Mouse (Mus musculus) liver, embryonic 16.5 days (tissue): Measurements from ENCODE around the gene Prm2. TPM values are rescaled to one million over a fixed set of nuclear protein-coding genes. Genes with fewer than 3 reads are reported as not detected.

Experiments used
- ATAC-seq: fragments of 200-750 bp; cut with Nextera tagmentation; 2 replicates; pipeline ENCODE4 v1.8.0; 2017; ENCODE audit warnings: low read depth, mild to moderate bottlenecking, moderate number of reproducible peaks, moderate library complexity
- H3K27ac ChIP-seq: fragments of 300-500 bp; sonication (generic); 2 replicates; pipeline ENCODE4 v1.5.1; 2014; ENCODE audit warnings: mild to moderate bottlenecking, low read length
- H3K27me3 ChIP-seq: fragments of 300-500 bp; sonication (generic); 2 replicates; pipeline ENCODE4 v1.6.1; 2014; ENCODE audit warnings: low read depth, low read length, mixed read lengths; ENCODE audit not compliant: control insufficient read depth, insufficient read depth
- H3K36me3 ChIP-seq: fragments of 300-500 bp; sonication (generic); 2 replicates; pipeline ENCODE4 v1.6.1; 2014; ENCODE audit warnings: mild to moderate bottlenecking; ENCODE audit not compliant: control insufficient read depth, insufficient read depth
- H3K4me1 ChIP-seq: fragments of 300-500 bp; sonication (generic); 2 replicates; pipeline ENCODE4 v1.6.1; 2014; ENCODE audit warnings: low read depth, low read length, mixed read lengths; ENCODE audit not compliant: control insufficient read depth
- H3K4me2 ChIP-seq: fragments of 300-500 bp; sonication (generic); 2 replicates; pipeline ENCODE4 v1.6.1; 2014; ENCODE audit warnings: low read depth, low read length, mixed read lengths
- H3K4me3 ChIP-seq: fragments of 300-500 bp; sonication (generic); 2 replicates; pipeline ENCODE4 v1.5.1; 2014; ENCODE audit warnings: low read depth, mild to moderate bottlenecking, low read length
- H3K9ac ChIP-seq: fragments of 300-500 bp; sonication (generic); 2 replicates; pipeline ENCODE4 v1.6.1; 2014; ENCODE audit warnings: low read depth, low read length
- H3K9me3 ChIP-seq: fragments of 300-500 bp; sonication (generic); replicated peaks from 2 replicates; pipeline ENCODE4 v1.6.1; 2016; ENCODE audit warnings: low read length; ENCODE audit not compliant: control insufficient read depth
- WGBS: fragments of 180-500 bp; shearing (Covaris S2); extraction: QIAGEN DNeasy Blood & Tissue Kit; methylation state at CpG from one replicate; pipeline ENCODE4 v1.1.7; 2014; ENCODE audit not compliant: insufficient replicate concordance; 5-methylcytosine and 5-hydroxymethylcytosine counted together
- polyA plus RNA-seq: library from polyadenylated mRNA; unstranded; fragments of >200 nt; fragmentation: Nextera tagmentation; extraction: Ambion mirVana; gene quantifications from 2 replicates; pipeline ENCODE4 v1.2.1, GENCODE M21; 2015

Prm2 gene
- polyA plus RNA-seq, 1 experiment from 2014 or later: not detected

GRCm38 (mm10) chr16:10788866-10789265, 7.1 kb downstream of the Prm2 start:
- peaks cover 12% of the 10 kb centered on the region for H3K27me3 ChIP-seq
- no peak overlapping the region for H3K27ac ChIP-seq
- peaks cover 7% of the 10 kb centered on the region for H3K4me1 ChIP-seq
- ATAC-seq: no peak
- no peak overlapping the region for H3K4me3 ChIP-seq
- no peaks in the 10 kb centered on the region for H3K36me3 ChIP-seq
- no peaks in the 10 kb centered on the region for H3K9me3 ChIP-seq
- H3K9ac ChIP-seq: no peak overlapping the region
- no peak overlapping the region for H3K4me2 ChIP-seq
- WGBS: 47% methylated on average over 4 of the region's 4 CpGs

GRCm38 (mm10) chr16:10788271-10788670, 7.7 kb downstream of the Prm2 start, which contains the start of gene Tnp2:
Gene Tnp2, minus strand, starts transcription at chr16:10788660.
- H3K4me3 ChIP-seq: no peak within 1 kb of the TSS
- peaks cover 18% of the 10 kb centered on the region for H3K27me3 ChIP-seq
- H3K4me2 ChIP-seq: no peak within 1 kb of the TSS
- H3K36me3 ChIP-seq: no peaks in the 10 kb centered on the region
- no peaks in the 10 kb centered on the region for H3K9me3 ChIP-seq
- no peak within 1 kb of the TSS for H3K27ac ChIP-seq
- no peak for ATAC-seq
- no peak within 1 kb of the TSS for H3K9ac ChIP-seq
- peaks cover 7% of the 10 kb centered on the region for H3K4me1 ChIP-seq
- WGBS: 38% methylated on average over 16 of the region's 16 CpGs

- H3K4me2 ChIP-seq: no peak overlapping the region
- no peak for ATAC-seq
- 63% methylated on average over 7 of the region's 7 CpGs for WGBS
Observed at GRCm38 (mm10) chr16:10787548-10788058, 8.3 kb downstream of the Prm2 start.

DNA sequence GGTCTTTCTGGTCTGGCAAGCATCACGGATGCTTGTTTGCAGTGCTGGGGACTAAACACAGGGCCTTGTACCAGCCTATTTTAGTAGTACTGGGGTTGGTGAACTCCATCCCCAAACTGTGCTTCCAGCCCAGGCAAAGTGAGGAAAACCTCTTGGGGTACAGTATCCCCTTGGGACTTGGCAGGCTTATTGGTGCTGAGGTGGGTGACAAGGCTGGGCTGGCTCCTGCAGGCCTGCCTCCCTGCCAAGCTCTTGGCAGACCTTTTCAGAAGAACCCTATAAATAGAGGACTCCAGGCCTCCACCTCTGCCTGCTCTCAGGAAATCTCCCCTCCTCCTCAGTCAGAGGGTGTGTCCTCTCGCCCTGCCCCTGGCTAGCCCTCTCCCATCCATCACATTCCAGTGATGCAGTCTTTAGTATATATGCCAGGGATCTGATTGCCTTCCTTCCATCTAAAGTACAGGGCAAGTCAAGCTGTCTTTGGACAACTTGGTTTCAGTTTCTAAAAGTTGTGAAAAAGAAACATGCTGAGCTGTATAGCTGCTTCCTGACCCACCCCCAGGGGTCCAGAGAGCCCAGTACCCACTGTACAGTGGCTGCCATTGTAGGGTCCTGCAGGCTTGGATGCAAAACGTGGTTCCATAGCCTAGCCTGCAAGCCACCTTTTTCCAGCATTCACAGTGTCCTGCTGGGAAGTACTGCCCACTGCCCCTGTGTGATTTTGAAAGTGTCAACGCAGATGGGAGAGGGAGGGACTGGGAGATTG, 9.0 kb downstream of the Prm2 start:
- H3K9ac ChIP-seq: no peak overlapping the region
- H3K9me3 ChIP-seq: no peaks in the 10 kb centered on the region
- WGBS: 48% methylated on average over 4 of the region's 4 CpGs
- H3K4me1 ChIP-seq: peaks cover 7% of the 10 kb centered on the region
- H3K4me2 ChIP-seq: peak overlapping the region; percentile 100
- no peaks in the 10 kb centered on the region for H3K36me3 ChIP-seq
- H3K27me3 ChIP-seq: peaks cover 26% of the 10 kb centered on the region
- no peak for ATAC-seq
- H3K27ac ChIP-seq: no peak overlapping the region
- H3K4me3 ChIP-seq: no peak overlapping the region

More at GRCm38 (mm10) chr16:10787548-10788058, 8.3 kb downstream of the Prm2 start:
- peaks cover 24% of the 10 kb centered on the region for H3K27me3 ChIP-seq
- no peaks in the 10 kb centered on the region for H3K36me3 ChIP-seq
- peaks cover 7% of the 10 kb centered on the region for H3K4me1 ChIP-seq
- H3K27ac ChIP-seq: no peak overlapping the region
- no peak overlapping the region for H3K4me3 ChIP-seq
- no peak overlapping the region for H3K9ac ChIP-seq
- H3K9me3 ChIP-seq: no peaks in the 10 kb centered on the region

GRCm38 (mm10) chr16:10786288-10786687, 9.6 kb downstream of the Prm2 start:
- Histone ChIP-seq H3K4me1 (peaks cover 7% of the 10 kb centered on the region), H3K27ac (peak overlapping the region; percentile 87), H3K36me3 (no peaks in the 10 kb centered on the region), H3K27me3 (peaks cover 26% of the 10 kb centered on the region), H3K4me3 (peak overlapping the region; percentile 86), H3K9me3 (no peaks in the 10 kb centered on the region), H3K9ac (peak overlapping the region; percentile 74), H3K4me2 (peak overlapping the region; percentile 100)
- WGBS: 1% methylated on average over 9 of the region's 9 CpGs
- peak; percentile 44 for ATAC-seq

DNA sequence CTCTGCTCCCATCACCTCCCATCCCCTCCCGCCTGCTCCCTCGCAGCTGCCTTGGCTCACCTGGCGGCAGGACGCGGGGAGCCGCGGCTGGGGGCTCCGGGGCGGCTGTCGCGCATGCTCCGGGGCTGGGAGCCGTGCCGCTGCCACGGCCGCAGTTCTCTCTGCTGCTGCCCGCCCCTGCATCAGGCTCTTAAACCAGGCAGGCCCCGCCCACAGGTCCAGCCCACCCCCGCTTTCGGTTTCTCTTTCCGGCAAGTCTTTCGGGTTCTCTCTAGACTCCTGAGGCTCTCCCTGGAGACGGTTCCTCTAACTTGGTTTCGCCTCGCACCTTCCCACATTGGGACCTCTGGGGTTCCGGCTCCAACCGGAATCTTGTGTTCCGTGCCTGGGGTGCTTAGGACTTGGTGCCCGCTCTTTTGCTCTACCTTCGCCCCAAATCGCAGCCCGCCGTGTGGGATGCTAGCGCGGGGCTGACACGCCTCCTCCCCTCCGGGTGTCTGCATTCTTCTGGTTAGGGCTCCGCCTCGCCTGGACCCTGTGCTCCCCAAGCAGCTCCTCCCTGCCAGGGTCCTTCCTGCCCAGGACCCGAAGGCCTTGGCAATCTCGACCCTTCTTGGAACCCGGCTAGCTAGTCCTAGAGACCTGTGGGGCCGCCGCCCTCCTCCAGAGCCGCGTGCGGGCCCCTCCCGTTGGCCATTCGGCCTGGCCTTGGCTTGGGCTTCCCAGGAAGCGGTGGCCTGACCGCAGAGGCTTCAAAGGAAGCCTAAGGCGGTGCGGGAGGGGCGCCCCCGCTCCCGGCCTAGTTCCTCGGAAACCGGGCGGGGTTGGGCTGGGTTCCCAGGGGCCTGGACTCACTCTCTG, 10.3 kb downstream of the Prm2 start, which contains the start of gene Socs1:
Socs1 (minus strand) TSS at position 166 of the 861 bp plus-strand sequence.
- peaks cover 26% of the 10 kb centered on the region for H3K27me3 ChIP-seq
- peak; percentile 76 for ATAC-seq
- peak within 1 kb of the TSS; percentile 100 for H3K4me2 ChIP-seq
- H3K9me3 ChIP-seq: no peaks in the 10 kb centered on the region
- no peaks in the 10 kb centered on the region for H3K36me3 ChIP-seq
- H3K9ac ChIP-seq: peak within 1 kb of the TSS; percentile 74
- peak within 1 kb of the TSS; percentile 87 for H3K27ac ChIP-seq
- H3K4me3 ChIP-seq: peak within 1 kb of the TSS; percentile 86
- under 1% methylated on average over 59 of the region's 59 CpGs for WGBS
- peaks cover 7% of the 10 kb centered on the region for H3K4me1 ChIP-seq

- peaks cover 26% of the 10 kb centered on the region for H3K27me3 ChIP-seq
- WGBS: under 1% methylated on average over 54 of the region's 55 CpGs
Observed at GRCm38 (mm10) chr16:10784793-10785370, 11.1 kb downstream of the Prm2 start.

GRCm38 (mm10) chr16:10783883-10784792, 11.8 kb downstream of the Prm2 start:
- peak overlapping the region; percentile 86 for H3K4me3 ChIP-seq
- 3% methylated on average over 81 of the region's 81 CpGs for WGBS
- H3K36me3 ChIP-seq: no peaks in the 10 kb centered on the region
- peak overlapping the region; percentile 74 for H3K9ac ChIP-seq
- no peak overlapping the region for H3K27ac ChIP-seq
- peaks cover 26% of the 10 kb centered on the region for H3K27me3 ChIP-seq
- peak overlapping the region; percentile 100 for H3K4me2 ChIP-seq
- no peak for ATAC-seq
- no peaks in the 10 kb centered on the region for H3K9me3 ChIP-seq
- H3K4me1 ChIP-seq: peaks cover 7% of the 10 kb centered on the region

More at GRCm38 (mm10) chr16:10784793-10785370, 11.1 kb downstream of the Prm2 start:
- Histone ChIP-seq H3K4me3 (peak overlapping the region; percentile 86), H3K4me1 (peaks cover 7% of the 10 kb centered on the region), H3K4me2 (peak overlapping the region; percentile 100), H3K27ac (peak overlapping the region; percentile 87), H3K36me3 (no peaks in the 10 kb centered on the region), H3K9me3 (no peaks in the 10 kb centered on the region), H3K9ac (peak overlapping the region; percentile 74)
- peak; percentile 73 for ATAC-seq
